Mouse (Mus musculus) frontal cortex, adult 2 months (tissue): Measurements from ENCODE around the gene Rptn. TPM values are rescaled to one million over a fixed set of nuclear protein-coding genes. Genes with fewer than 3 reads are reported as not detected.
A peak's percentile ranks its signal among the peaks of the same experiment; 100 is the strongest.

Experiments used
- DNase-seq, 2 experiments: peaks; one replicate each; pipeline ENCODE4 v3.0.0; 2022; ENCODE audit warnings: low spot score in 1 of 2; ENCODE audit errors: extremely low spot score in 1 of 2
- polyA plus RNA-seq: library from polyadenylated mRNA; depleted of rRNA; stranded (reverse); fragments of >200 nt; gene quantifications from 2 replicates; pipeline ENCODE4 v1.2.3, GENCODE M21; 2012; rRNA removed

Gene Rptn
- not detected in 2 replicates for polyA plus RNA-seq

DNA sequence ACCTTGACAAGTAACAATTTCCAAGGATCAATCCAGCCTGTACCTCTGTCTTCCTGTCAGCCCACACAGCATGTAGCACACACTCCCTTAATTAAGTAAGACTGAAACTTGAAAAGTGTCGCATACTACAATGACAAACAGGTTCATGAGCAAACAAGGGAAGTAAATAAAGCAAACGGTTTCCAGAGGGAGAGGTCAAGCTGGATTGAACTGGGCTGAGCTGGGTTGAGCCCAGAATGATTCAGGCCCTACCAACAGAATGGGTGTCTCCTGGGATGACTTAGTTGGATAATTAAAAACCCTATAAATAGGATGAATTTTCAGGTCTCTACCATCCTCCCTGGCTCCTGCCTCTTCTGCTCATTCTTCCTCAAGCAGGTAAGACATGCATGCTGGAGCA, at the start of gene Rptn:
Gene Rptn (plus strand): TSS at position 334 of the 400 bp plus-strand sequence.
- no peak for DNase-seq

DNA sequence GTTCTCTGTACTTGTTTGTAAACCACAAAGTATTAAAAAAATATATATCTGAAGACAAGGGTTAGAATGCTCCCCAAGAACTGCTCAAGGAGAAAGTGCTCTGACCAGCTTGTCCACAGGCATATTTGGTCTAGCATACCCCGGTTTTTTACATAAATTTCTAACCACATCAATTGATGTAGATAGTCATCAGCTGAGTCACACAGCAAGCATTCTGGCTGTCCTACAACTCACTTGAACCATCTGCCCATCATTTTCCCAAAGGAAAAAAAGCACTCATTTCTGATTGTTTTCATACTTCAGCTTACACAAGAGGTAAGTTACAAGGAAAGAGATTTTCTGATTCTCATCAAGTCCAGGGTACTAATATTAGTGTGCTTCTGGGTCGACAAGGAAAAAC, 46.6 kb upstream of the Rptn start:
- DNase-seq, result no peak

DNA sequence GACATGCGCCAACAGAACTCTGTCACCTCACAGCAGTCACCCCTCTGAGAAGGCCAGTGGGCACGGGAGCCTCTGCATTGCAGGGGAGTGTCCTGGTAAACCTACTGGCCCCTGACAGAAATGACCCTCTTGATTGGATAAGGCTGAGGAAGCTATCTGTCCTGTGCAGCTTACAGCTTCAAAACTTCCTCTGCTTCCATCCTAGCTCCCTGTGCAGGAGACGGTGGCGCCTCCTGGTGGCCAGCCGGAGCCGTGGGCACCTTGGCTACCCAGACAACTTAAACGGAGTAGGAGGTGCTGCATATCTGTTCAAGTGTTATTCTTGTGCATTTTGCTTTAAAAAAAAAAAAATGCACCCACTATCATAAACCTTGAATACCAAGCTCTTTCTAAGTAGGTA, 33.5 kb upstream of the Rptn start:
- peak; percentile 27 to 76 for DNase-seq

DNA sequence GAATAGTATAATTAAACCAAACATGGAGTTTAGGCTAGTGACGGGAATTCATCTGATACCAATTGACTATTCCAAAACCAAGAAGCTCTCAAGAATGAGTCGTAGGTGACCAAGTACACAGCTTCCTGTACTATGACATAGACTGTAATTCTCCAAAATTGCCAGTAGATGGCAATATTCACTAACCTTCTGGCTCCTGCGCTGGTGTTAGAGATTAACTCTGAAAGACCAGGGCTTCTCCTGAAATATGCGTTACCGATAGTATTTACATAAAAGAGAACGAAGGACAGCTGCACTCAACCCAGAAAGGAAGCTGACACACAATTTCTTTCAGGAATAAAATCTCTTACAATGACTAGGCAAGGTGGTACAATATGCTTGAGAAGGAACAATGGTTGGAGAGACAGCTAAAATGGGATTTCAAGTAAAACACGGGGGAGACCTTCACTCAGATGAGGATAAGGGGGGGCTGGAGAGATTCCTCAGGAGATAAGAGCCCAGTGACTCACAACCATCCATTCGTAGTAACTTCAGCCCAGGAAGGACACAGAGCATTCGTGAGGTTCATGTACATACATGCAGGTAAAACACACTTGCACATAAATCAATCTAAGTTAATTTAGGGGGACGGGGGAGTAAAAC, 31.4 kb upstream of the Rptn start:
- DNase-seq, result peak in 1 of 2 experiments; percentile 63

DNA sequence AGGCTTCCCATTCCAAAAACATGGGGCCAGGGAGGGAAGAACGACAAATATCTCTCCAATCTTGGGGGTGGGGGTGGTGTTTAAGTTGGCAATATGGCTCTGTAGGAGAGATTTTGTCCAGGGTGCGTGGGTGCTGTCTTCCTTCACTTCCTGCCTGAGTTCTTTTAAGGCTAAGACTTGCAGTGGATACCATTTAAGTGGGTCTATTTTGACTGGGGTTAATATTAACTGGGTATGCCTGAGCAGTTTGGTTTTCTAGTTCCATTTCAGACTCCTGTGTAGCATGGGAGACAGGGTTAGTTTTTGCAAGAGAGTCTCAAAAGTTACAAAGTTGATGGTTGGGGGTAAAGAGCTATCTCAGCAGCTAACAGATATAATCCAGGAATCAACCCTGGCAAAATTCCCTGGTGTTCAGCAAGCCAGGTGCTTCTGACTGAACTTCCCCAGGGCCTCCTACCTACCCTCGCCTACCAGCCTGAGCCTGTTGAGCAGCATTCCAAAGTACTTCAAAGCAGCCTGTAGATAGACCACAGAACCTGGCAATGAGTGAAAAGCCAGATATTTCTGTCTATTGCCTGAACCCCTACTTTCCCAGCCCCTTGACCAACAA, 26.4 kb upstream of the Rptn start:
- no peak for DNase-seq

DNA sequence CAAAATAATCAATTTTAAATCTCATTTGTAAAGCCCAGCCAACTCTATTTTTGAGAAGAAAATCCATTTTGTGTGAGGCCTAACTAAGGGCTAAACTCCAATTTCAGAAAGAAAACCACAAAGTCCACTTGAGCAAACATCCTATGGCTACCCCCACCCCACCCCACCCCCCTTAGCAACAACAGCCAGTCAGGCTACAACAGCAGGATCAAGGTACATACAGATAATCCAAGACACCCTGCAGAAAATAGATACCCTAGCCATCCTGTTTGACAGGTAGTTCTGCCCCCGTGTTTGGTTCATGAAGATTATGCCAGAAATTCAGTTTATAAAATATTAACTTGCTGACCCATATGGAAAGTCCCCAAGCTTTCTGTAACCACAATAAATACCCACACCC, 25.3 kb upstream of the Rptn start:
- DNase-seq, result no peak

DNA sequence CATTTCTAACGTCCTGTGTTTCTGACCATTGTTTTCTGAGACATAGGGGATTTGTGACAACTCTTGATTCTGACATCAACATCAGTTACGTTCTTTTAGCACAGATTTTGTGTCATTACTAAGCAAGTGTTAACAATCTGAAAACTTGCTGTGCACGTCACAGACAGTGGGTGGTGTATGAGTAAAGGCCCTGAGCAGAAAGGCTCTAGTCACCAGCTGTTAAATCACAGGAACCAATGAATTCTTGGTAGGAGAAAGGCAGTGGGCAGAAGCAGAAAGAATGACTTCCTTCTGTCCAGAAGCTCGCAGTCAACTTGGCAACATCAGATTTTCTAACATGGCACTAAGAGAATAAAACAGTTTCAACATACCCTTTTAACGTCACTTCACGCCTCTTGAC, 20.1 kb upstream of the Rptn start:
- peak; percentile 7 to 25 for DNase-seq

DNA sequence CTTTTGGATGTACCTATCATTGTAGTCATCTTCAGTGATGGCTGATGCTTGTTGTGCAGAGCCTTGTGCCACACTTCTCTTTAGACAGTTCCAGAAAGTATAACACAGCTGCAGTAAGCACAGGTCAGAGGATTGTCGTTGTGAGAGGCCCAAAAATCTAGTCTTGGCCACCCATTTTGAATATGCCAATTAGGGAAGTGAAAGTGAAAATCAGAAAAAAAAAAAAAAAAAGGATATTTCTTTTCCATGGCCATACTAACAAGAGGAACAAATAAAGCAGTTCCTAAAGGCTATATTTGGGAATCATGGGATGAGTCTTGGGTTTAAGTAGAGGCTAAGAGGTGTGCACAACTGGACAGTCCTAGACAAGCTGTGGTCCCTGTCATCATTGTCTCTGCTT, 18.3 kb upstream of the Rptn start:
- DNase-seq, result no peak

DNA sequence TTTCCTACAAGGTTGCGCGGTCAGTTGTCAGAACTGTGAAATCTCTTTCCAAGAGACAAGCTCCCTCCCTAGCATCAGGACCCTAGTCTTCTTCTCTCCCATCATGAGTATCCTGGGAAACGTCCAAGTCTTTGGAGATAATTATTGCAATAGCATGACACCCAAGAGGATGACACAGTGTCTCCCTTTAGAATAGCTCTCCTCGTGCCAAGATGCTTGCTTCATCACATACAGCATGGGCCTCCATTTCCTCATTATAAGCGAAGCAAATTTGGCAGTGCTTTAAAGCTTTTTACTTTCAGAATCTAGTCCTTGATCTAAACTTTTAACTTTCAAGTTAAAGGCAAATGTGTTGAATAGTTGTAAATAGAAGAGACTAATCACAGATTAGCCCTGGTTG, 17.9 kb upstream of the Rptn start:
- no peak for DNase-seq

DNA sequence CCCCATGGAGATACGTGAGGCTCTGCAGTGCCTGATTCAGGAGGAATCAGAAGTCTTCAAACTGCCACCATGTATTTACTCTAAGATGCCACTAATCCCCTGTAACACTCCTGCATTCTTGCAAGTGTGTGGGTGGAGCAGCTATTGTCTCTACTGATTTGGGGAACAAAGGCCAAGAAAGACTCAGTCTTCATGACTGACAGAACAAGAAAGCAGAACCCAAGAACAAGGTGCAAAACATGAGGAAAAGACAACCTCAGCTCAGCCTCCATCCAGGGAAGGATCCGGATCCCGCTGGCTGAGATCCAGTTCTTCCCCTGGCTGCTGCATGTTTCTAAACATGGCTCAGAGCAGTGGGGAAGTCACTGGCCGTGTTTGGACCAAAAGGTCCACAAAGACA, 15.4 kb upstream of the Rptn start:
- no peak for DNase-seq

DNA sequence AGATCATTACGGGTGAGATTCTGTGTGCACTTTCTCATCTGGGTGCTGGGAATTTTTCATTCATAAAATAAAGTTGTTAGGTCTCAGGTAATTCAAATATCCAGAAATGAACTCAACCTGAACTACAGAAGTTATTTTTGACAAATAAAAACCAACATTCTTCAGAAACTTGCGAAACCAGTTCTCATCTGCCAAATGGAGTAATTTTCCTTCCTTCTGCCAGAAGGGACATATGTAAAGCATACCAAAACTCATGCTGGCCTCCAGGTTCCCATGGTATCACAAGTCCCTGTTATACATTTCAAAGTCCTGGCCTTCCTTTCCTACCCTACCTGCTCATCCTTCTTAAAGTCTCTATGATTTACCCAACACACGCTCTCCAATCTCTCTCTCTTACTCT, 10.4 kb downstream of the Rptn start:
- no peak for DNase-seq

DNA sequence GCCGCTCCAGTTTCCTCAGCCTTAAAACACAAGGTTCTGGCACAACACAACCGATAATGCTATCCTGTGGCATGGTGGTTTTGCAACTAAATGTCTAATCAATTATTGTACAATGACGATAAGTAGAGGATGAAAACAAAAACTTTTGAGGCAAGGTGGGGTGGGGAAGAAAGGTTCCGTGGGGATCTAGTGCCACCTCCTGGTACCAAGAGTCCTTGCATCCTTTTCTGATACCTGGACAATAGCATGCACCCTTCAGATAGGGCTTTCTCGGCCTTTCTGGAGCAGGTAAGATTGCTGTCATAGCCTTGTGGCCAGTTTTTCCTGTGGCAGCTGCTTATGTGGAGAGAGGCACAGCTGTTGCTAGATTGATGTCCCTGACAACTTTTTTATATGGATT, 13.5 kb downstream of the Rptn start:
- peak in 1 of 2 experiments; percentile 38 for DNase-seq

DNA sequence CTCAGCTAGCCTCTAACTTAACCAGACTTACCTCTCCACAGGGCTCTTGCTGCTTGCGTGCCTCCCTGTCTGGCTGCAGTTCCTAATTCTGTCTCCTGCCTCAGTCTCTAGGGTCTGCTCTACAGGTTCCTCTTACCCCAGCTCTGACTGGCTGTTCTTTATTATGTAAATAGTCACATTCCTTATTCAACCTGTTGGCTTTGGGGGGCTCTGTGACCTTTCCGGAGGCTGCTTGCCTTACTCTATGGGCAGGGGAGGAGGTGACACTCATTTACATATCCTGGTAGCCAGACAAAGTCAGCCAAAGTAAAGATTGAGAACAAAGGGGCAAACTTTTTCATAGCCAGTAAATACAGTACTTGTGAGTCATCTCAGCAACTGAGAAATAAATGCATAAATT, 18.4 kb downstream of the Rptn start:
- no peak for DNase-seq

DNA sequence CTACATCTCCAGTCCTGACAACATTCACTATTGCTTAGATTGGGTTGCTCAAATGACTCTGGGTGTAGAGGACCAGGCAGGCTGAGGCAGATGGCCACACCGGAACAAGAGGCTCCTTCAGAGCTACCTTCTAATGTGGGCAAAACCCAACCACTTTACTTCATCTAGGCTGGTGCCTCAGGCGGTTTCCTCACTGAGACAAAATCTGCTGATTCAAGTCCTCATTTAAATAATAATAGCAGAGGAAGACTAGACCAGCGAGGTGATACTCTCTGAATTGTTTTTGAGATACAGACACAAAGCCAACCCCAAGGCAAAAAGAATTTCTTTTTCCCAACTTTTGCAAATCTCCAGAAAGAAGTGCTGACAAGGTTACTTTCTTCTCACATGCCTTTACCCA, 38.2 kb downstream of the Rptn start:
- DNase-seq, result no peak

DNA sequence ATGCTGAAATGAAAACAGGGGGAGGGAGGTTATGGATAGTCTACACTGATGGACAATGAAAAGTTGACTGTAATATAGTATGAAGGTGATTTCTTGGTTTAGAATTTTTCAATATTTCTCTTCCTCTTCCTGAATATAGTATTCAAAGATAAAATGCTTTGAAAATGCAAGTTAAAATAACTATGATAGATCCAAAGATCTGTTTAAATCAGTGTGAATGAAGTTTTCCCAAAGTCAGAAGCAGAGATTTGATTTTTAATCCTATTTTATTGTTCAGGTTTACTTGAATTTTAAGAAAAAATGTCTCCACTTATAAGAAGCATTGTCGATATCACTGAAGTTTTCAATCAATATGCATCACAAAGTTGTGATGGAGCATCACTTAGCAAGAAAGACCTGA, 48.5 kb downstream of the Rptn start, which contains the start of gene Tchh:
Gene Tchh (plus strand): TSS at position 301 of the 400 bp plus-strand sequence.
- no peak for DNase-seq

DNA sequence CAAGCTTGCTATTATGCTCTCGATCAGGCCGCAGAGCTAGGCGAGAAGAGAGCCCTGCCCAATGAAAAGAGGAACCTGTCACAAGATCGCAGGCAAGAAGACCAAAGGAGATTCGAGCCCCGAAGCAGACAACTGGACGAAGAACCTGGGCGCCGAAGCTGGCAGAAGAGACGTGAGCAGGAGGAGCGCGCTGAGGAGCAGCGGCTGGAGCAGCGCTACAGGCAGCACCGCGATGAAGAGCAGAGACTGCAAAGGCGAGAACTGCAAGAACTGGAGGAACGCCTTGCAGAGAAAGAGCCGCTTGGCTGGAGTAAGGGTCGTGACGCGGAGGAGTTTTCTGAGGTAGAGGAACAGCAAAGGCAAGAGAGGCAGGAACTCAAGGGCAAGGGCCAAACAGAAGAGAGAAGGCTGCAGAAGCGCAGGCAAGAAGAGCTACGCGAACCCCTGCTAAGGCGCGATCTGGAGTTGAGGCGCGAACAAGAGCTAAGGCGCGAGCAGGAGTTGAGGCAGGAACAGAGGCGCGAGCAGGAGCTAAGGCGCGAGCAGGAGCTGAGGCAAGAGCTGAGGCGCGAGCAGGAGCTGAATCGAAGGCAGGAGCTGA, 50.1 kb downstream of the Rptn start:
- DNase-seq, result peak in 1 of 2 experiments; percentile 28

DNA sequence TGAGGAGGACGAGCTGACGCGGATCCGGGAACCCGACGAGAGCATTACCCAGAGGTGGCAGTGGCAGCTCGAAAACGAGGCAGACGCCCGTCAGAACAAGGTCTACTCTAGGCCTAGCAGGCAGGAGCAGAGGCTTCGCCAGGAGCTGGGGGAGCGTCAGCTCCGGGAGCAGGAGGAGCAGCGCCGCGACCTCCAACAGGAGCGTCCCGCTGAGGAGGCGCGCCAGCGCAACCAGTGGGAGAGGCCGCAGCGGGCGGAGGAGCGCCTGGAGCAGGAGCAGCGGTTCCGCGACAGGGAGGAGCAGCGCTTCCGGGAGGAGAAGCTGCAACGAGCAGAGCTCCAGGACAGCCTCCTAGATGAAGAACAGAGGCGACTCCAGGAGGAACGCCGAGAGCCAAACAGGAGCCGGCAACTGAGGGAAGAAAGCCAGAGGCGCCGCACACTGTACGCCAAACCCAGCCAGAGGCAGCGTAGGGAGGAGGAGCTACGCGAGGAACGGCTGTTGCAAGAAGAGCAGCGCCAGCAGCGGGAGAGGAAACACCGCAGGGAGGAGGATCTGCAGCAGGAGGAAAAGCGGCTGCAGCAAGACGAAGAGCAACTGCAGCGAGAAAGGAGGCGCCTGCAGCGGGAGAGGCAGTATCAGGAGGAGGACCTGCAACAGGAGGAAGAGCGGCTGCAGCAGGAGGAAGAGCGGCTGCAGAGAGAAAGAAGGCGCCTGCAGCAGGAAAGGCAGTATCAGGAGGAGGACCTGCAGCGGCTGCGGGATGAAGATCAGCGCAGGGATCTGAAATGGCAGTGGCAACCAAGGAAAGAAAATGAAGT, 51.1 kb downstream of the Rptn start:
- peak; percentile 49 to 73 for DNase-seq

DNA sequence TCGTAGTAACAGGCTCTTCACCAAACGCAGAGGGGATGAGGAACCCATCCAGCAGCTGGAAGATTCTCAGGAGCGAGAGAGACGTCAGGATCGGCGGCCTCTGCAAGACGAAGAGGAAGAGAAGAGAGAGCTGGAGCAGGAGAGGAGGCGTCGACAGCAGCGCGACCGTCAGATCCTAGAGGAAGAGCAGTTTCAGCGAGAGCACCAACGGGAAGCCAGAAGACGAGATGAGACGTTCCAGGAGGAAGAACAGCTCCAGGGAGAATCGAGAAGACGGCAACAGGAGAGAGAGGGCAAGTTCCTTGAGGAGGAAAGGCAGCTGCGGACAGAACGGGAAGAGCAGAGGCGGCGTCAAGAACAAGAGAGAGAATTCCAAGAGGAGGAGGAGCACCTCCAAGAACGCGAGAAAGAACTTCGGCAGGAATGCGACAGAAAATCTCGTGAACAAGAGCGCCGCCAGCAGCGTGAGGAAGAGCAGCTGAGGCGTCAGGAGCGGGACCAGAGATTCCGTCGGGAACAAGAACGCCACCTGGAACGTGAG, 51.7 kb downstream of the Rptn start:
- DNase-seq, result peak in 1 of 2 experiments; percentile 37

DNA sequence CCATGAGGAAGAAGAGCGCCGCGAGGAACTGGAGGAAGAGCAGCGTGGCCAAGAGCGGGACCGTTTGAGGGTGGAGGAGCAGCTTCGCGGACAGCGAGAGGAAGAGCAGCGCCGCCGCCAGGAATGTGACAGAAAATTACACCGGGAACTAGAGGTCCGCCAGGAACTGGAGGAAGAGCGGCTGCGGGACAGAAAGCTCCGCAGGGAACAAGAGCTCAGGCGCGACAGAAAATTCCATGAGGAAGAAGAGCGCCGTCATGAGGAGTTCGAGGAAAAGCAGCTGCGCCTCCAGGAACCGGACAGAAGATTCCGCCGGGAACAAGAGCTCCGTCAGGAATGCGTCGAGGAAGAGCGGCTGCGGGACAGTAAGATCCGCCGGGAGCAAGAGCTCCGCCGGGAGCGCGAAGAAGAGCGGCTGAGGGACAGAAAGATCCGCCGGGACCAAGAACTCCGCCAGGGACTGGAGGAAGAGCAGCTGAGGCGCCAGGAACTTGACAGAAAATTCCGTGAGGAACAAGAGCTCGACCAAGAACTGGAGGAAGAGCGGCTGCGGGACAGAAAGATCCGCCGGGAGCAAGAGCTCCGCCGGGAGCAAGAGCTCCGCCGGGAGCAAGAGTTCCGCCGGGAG, 52.7 kb downstream of the Rptn start:
- DNase-seq, result peak in 1 of 2 experiments; percentile 23

DNA sequence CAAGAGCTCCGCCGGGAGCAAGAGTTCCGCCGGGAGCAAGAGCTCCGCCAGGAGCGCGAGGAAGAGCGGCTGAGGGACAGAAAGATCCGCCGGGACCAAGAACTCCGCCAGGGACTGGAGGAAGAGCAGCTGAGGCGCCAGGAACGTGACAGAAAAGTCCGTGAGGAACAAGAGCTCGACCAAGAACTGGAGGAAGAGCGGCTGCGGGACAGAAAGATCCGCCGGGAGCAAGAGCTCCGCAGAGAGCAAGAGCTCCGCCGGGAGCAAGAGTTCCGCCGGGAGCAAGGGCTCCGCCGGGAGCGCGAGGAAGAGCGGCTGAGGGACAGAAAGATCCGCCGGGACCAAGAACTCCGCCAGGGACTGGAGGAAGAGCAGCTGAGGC, 53.2 kb downstream of the Rptn start:
- DNase-seq, result peak in 1 of 2 experiments; percentile 2
